Mouse (Mus musculus) forebrain, embryonic 11.5 days (tissue): ENCODE results near the gene Iqcm. TPM values are rescaled to one million over a fixed set of nuclear protein-coding genes. Genes with fewer than 3 reads are reported as not detected.

ENCODE experiments used
- ATAC-seq: fragments of 200-750 bp; cut with Nextera tagmentation; replicated peaks from 2 replicates; pipeline ENCODE4 v1.8.0; 2017; ENCODE audit warnings: moderate TSS enrichment; ENCODE audit not compliant: low FRiP score
- DNase-seq: peaks from one replicate; pipeline ENCODE4 v3.0.0-alpha.2; 2017; ENCODE audit warnings: low spot score
- H3K27ac ChIP-seq: fragments of 300-500 bp; sonication (generic); 2 replicates; pipeline ENCODE4 v1.5.1; 2014; ENCODE audit warnings: low read depth, low read length
- H3K27me3 ChIP-seq: fragments of 300-500 bp; sonication (generic); 2 replicates; pipeline ENCODE4 v1.6.1; 2014; ENCODE audit warnings: mild to moderate bottlenecking, low read length, mixed read lengths; ENCODE audit not compliant: control insufficient read depth, insufficient read depth
- H3K36me3 ChIP-seq: fragments of 300-500 bp; sonication (generic); 2 replicates; pipeline ENCODE4 v1.6.1; 2014; ENCODE audit warnings: mild to moderate bottlenecking, low read length, moderate library complexity, mixed read lengths; ENCODE audit not compliant: control insufficient read depth, insufficient read depth
- H3K4me1 ChIP-seq: fragments of 300-500 bp; sonication (generic); replicated peaks from 2 replicates; pipeline ENCODE4 v1.6.1; 2014; ENCODE audit warnings: low read length, mixed read lengths; ENCODE audit not compliant: control insufficient read depth, insufficient read depth
- H3K4me2 ChIP-seq: fragments of 300-500 bp; sonication (generic); 2 replicates; pipeline ENCODE4 v1.6.1; 2014; ENCODE audit warnings: low read depth, mild to moderate bottlenecking, low read length, moderate library complexity, mixed read lengths; ENCODE audit not compliant: severe bottlenecking
- H3K4me3 ChIP-seq: fragments of 300-500 bp; sonication (generic); 2 replicates; pipeline ENCODE4 v1.5.1; 2014; ENCODE audit warnings: low read depth, low read length
- H3K9ac ChIP-seq: fragments of 300-500 bp; sonication (generic); 2 replicates; pipeline ENCODE4 v1.6.1; 2014; ENCODE audit warnings: low read length
- H3K9me3 ChIP-seq: fragments of 300-500 bp; sonication (generic); 2 replicates; pipeline ENCODE4 v1.6.1; 2016; ENCODE audit warnings: low read length, mixed read lengths; ENCODE audit not compliant: control insufficient read depth
- WGBS: fragments of 180-500 bp; shearing (Covaris S2); extraction: QIAGEN DNeasy Blood & Tissue Kit; methylation state at CpG from one replicate; pipeline ENCODE4 v1.1.7; 2014; 5-methylcytosine and 5-hydroxymethylcytosine counted together
- polyA plus RNA-seq: library from polyadenylated mRNA; unstranded; fragments of >200 nt; fragmentation: Nextera tagmentation; extraction: Ambion mirVana; gene quantifications from 2 replicates; pipeline ENCODE4 v1.2.1, GENCODE M21; 2014

Gene Iqcm
- polyA plus RNA-seq, 1 experiment from 2014 or later = 0.09 TPM

DNA sequence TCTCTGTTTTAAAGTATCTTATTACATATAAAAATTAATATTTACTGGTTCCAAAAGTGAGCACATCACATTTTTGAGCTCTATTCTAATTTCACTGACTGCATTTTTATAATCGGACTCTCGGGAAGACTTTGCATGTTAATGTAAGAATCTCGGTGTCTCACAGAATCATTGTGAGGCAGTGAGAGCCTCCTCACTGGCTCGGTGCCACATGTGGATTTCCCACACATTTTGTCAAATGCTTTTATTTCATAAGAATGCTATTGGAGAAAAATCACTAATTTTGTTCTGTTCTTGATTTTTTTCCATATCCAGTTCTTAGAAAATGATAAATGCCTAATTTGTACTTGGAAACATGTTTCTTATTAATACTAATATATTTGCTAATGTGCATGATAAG is 570.0 kb downstream of the Iqcm start:
- WGBS = 90% methylated on average over 4 of the region's 4 CpGs
- H3K4me2 ChIP-seq = no peak overlapping the region
- no peak for ATAC-seq
- no peaks in the 10 kb centered on the region for H3K27me3 ChIP-seq
- DNase-seq = no peak
- no peaks in the 10 kb centered on the region for H3K36me3 ChIP-seq
- H3K4me1 ChIP-seq = no peaks in the 10 kb centered on the region
- no peak overlapping the region for H3K9ac ChIP-seq
- H3K4me3 ChIP-seq = no peak overlapping the region
- H3K9me3 ChIP-seq = no peaks in the 10 kb centered on the region
- no peak overlapping the region for H3K27ac ChIP-seq

Other genes starting within 250 kb of the Iqcm start
- not detected in 2 replicates for gene Rasd2, start 234.8 kb upstream of the Iqcm start, polyA plus RNA-seq
- 0.31 TPM in 1 of 2 replicates, not detected in the other for gene Gm10358, start 42.1 kb upstream of the Iqcm start, polyA plus RNA-seq